Mouse (Mus musculus) left cerebral cortex, adult 9 months (tissue): ENCODE results near the gene Ric8a.

Experiments
- DNase-seq, 2 experiments: peaks; one replicate each; pipeline ENCODE4 v3.0.0; 2022; ENCODE audit warnings: low spot score in 2 of 2

Ric8a gene

DNA sequence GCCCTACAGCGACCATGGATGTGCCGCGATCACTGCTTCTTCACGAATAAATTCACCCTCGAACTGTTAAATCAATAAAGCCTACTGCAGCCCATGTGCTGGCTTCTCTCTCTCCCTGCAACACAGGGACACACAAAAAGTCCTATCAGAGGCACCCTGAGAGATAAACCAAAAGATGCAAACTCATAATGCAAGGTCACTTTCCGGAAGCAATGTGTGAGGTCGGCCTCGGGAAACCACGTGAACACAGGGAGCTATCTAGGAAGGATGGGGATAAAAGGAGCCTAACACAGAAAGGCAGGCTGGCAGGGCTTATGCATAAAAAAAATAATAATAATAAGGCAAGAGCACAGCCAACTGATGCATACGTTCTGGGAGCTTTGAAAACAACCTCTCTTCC, 10.1 kb upstream of the Ric8a start:
- DNase-seq: no peak

DNA sequence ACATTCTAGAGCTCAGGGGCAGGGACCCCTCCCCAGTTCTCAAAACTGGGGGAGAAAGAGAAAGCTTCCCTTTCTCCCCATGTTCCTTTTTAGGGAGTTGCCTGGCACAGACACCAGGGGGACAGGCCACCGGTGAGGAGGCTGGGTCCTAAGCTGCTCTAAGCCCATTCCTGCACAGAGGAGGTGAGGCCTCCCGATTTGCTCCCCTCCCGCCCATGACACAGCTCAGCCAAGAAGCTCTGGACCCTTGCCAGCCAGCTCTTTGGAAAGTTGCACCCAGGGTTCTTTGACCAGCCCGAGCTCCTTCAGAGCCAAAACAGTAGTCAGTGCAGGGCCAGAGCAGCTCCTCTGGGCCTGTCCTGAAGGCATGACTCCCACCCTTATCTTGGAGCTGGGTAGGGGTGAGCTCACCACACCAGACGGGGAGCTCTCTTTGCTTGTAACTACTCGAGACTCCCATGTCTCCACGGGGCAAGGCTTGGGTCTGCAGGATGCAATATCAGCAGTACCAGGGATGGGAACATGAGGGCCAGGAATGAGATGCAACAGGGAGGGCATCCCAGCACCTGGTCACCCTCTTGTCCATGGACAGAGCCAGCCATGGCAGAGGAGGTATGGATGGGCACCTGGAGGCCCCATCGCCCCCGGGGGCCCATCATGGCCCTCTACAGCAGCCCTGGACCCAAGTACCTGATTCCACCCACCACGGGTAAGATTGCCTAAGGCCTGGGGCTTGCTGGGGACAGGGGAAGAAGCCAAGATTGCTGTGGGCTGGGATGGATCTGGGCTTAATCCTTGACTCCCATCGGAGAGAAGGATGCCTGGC, 8.8 kb upstream of the Ric8a start, which contains the start of gene Odf3:
TSS of gene Odf3 (plus strand) at position 51 of the 826 bp plus-strand sequence.
- DNase-seq: no peak

DNA sequence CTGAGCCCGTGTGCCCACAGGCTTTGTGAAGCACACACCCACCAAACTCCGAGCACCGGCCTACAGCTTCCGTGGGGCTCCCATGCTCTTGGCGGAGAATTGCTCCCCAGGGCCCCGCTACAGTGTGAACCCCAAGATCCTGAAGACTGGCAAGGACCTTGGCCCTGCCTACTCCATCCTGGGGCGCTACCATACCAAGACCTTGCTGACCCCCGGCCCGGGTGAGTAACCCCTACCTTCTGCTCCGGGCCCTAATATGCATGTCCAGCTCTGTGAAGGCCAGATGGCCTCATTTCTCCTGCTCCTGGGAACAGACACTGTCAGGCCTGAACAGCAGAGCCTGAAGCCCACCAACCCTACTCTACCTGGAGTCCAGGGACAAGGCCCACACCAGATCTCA, 8.2 kb upstream of the Ric8a start:
- no peak for DNase-seq

DNA sequence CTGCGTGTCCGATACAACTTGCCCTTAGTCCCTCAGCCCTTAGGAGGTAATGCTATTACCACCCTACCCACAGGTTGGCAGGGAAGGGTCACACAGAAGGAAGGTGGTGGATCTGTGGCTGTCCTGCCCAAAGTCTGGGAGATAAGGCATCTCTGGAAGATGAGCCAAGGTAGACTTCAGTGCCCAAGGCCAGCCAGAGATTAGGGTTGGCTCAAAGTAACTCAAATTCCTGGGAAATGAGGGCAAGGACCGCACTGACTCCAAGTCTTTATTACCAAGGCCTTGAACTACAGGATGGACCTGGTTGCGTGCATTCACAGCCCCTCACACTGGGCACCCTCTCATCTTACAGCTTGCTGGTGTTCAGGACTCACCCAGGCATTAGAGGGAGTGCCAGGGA, 4.8 kb upstream of the Ric8a start:
- no peak for DNase-seq

DNA sequence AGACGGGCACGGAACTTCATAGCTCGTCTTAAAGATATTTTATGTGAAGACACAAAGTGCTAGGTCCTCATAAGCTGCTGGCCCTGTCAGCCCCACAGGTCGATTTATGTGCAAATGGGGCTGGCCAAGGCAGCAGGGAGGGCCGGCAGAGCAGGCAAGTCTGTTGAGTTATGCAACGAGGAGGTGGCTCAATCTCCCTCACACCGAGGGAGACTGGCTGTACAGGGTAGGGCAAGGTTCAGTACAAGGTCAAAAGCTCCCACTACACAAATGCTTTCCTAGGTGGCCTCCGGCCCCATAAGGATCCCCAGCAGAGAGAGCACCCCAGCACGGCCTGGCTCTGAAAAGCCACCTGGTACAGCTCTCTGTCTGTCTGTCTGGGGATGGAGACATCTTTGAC, 3.4 kb upstream of the Ric8a start:
- DNase-seq: no peak

DNA sequence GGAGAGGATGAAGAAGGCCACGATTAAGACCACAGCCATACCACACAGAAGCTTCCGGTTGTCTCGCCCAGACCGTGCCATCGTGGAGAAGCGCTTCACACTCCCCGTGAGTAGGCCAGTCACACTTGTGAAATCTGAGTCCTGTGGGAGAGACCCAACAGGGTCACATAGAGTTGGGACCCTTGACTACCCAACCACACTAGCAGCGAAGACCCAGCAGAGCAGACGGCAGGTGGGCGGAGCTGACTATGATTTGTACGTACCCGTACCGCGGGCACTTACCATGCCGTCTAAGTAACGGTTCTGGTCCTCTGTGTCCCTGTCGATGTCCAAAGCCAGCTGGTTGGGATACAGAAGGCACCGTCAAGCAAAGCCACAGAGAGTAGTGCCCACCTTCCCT, 2.3 kb upstream of the Ric8a start:
- no peak for DNase-seq

DNA sequence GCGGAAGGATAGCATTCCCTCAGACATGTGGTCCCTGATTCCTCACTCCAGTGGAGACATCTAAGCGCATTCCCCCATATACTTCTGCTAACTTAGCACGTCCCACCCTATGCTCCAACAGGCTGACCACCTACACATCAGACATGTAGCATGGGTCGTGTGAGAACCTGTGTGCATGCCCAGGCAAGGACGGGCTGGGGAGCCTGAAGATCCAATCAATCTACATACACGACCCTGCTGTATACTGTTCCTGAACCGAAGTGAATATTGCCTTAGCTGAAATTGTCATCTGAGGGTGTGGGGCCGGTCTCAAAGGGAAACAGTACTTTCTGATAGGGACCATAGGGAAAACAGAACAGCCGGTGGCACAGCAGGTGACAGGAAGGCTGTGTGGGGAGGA, 1.6 kb upstream of the Ric8a start:
- DNase-seq: no peak

DNA sequence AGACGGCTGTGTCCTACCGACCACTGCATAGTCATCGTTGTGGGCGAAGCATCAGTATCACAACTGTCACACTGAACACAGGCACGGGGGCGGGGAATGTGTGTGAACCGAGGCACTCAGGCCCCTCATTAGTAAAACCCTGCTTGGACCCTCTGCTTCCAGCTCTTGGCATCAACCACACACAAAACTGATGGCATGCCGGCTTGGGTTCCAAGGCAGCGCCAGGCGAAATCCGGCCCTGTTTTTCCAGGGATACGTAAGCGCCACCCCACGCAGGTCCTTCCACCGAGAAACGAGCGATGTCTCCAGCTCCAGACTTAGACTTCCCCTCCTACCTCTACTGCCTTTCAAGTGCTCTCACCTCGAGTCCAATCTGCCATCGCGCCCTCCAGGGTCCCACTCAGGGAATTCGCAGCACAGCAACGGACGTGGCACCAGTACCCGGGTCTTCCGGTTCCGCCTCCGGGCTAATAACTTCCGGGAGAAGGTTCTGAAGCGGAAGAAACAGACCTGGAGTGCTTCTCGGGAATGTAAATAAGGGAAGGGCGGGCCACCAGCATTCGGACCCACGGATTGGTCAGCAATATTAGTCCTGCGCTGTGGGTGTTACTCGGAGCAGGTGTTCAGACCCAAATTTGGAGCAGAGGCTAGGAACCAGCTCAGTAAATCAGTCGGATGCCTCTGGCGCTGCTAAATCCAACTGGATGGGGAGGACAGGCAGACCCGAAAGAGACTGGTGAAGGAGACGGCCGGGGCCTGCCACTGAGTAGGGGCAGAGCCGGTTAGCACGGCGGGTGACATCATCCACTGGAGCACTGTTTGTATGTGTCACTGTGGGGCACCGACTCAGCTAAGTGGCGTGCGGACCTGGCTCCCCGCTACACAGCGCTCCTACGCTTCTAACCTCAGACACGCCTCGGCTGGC, 635 bp upstream of the Ric8a start, which contains the start of gene Gm45785:
TSS of gene Gm45785 (minus strand) at position 472 of the 925 bp plus-strand sequence.
- peak; percentile 83 to 91 for DNase-seq

DNA sequence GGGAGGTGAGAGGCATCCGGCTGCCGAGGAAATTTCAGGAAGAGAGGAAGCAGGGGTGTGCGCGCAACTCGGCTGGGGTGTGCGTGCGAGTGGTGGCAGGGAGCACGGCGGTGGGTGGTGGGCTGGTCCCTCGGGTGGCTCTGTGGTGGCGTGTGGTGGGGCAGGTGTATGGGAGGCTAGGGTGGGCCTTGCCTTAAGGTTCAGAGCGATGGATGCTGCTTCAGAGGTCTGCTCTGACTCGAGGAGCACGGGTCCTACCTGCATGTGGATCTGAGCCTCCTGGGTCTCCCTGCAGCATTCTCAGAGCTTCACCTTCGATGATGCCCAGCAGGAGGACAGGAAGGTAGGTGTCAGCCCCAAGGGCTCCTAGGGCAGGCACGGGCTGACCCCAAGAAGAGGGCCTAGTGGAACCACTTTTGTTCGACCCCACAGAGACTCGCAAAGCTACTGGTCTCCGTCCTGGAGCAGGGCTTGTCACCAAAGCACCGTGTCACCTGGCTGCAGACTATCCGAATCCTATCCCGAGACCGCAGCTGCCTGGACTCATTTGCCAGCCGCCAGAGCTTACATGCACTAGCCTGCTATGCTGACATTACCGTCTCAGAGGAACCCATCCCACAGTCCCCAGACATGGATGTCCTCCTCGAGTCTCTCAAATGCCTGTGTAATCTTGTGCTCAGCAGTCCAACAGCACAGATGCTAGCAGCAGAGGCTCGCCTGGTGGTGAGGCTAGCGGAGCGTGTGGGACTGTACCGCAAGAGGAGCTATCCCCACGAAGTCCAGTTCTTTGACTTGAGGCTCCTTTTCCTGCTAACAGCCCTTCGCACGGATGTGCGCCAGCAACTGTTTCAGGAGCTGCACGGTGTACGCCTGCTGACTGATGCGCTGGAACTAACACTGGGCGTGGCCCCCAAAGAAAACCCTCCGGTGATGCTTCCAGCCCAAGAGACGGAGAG, 1.1 kb downstream of the Ric8a start, which contains the start of gene Bet1l:
TSS of gene Bet1l (minus strand) at position 28 of the 956 bp plus-strand sequence.
- peak in 1 of 2 experiments; percentile 40 for DNase-seq

DNA sequence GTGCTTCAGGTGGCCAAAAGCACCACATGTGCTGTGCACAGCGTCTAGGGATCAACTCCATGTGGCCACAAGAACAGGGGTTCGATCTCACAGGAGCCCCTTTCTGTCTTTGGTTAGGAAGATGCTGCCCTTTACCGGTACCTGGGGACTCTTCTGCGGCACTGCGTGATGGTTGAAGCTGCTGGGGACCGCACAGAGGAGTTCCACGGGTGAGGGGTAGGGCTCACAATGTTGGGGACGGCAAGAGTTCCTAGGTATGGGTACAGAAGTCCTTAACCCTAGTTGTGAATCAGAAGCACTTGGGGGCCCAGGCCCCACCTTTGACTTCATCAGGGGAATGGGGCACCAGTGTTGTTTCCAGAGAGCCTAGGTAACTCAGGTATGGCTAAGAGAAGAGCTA, 2.0 kb downstream of the Ric8a start:
- DNase-seq: no peak

DNA sequence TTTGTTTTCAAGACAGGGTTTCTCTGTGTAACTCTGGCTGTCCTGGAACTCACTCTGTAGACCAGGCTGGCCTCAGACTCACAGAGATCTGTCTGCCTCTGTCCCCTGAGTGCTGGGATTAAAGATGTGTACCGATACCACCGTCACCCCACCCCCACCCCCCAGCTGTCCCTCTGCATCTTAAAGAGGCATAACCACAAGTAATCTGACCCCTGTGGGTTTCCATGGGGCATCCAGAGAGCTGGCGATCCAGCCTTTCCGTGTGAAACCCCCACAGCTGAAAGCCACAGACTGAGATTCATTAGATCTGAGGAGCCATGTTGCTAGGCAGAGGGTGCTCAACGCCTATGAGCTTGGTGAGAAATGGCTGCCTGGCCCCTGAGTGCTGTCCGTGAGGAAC, 3.2 kb downstream of the Ric8a start:
- DNase-seq: no peak

DNA sequence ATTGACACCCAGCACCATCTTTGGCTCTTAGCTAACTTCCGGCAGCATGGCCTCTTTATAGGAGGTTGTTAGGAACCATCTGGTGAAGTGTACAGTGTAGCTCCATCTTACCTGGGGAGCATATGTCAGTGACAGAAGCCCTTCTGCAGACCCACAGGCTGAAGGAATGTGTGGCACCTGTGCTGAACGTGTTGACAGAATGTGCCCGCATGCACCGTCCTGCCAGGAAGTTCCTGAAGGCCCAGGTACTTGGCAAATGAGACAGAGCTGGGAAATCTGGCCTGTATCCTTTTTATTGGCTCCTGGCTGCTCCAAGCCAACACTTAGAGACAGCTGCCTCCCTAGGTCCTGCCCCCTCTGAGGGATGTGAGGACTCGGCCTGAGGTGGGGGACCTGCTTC, 4.0 kb downstream of the Ric8a start:
- DNase-seq: no peak

DNA sequence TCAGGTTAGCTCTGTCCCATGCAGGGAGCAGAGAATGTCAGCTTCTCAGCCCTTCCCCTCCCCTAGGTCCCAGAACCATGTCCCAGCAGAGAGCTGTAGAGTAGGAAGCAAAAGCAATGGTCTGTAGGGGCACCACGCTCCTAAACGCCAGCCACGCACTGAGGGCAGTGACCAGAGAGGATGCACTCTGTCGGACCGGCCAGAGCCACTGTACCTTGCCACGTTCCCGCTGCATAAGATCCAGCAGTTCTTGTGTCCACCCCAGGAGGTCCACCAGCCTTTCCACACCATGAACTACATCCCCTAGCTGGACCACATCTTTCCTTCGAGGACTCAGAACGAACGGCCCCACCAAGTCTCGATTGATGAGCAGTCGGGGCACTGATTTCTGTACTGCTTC, 8.0 kb downstream of the Ric8a start:
- DNase-seq: no peak

DNA sequence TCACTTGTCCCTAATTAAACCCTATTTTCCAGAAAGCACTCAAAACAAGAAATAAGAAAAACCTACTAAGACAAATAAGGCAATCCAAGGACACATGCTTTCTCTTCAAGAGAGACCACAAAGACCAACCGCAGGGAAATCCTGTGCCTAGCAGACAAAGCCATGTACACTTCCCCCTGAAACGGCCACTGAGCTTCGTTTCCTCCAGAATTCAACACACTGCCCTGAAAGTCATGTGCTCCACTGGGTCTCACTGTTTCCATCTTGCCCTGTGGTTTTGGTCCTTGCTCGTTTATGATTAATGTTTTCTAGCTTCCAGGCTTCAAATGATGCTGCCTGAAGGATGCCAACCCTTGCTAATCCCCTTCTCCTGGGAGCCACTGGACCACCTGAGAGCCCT, 17.5 kb downstream of the Ric8a start:
- no peak for DNase-seq

DNA sequence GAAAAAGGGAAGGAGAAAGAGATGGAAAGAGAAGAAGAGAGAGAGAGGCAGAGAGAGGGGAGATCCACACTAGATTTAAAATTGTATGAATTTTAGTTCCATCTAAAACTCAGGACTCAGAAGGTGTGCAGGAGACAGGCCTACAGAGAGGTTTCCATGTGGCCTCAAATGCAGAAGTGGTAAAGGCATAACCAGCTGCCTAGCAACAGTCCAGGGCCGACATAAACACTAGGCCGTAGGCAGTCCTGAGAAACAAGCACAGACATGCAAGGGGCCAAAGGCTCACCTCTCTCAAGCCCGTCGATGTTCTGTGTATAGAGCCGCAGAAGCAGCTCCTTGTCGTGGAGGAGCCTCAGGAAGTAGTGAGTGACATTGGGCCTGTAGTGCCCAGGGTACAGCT, 20.6 kb downstream of the Ric8a start:
- no peak for DNase-seq

DNA sequence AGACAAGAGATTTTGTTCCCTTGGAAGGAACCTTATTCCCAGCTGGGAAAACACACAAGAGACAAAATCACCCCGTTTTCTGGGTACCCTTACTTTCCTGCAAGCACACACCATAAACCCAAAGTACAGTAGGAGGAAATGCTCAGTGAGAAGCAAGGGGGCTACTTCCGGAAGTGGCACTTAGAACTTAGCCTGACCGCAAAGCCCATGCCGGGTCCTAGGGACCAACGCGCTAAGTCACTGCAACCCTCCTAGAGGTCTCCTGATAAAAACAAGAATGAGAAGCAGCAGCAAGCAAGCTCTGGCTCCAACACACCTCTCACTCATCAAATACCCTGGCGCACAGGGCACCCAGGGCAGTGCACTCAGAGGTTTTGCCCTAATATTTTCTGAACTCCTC, 22.6 kb downstream of the Ric8a start:
- DNase-seq: no peak

DNA sequence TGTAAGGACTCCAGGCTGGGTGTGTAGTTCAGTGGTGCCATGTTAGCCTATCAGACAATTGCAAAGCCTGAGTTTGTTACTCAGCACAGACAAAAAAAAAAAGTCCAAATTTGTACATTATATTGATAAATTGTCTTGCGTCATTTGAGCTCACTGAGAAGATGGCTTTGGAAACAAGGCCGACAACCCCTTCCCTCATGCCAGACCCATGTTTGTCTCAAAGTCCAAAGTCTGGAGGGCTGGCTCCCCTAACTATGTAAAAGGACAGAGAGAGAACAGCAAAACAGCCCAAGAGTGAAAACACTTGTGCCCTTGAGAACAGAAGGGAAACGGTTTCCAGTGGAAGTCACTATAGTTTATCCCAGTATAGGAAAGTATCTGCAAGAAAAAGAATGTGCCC, 23.7 kb downstream of the Ric8a start:
- no peak for DNase-seq

DNA sequence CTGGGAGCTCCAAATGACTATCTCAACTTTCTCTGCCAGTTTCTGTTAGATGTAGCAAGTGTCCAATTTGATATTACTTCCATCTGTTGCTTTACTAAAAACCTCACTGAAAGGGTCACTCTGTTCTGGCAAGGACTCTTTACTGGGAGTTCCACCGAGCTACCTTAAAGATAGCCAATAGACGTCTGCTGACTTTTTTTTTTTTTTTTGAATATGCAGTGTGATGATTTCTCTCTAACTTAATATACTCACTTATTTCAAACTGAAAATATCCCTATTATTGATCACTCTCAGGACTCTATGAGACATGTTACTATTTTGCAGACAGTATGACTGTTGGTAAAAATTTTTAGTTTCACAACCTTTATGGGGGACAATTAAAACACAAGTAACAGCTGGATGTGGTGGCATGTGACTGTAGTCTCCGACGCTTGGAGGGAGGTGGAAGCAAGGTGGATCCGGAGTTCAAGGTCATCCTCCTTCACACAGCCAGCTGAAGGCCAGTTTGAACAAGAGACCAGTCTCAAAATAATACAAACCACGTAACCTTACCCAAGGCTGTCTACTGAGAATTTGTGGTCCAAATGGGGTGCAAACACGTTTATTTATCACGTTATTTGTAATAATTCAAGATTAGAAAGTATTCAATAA, 24.2 kb downstream of the Ric8a start:
- no peak for DNase-seq

DNA sequence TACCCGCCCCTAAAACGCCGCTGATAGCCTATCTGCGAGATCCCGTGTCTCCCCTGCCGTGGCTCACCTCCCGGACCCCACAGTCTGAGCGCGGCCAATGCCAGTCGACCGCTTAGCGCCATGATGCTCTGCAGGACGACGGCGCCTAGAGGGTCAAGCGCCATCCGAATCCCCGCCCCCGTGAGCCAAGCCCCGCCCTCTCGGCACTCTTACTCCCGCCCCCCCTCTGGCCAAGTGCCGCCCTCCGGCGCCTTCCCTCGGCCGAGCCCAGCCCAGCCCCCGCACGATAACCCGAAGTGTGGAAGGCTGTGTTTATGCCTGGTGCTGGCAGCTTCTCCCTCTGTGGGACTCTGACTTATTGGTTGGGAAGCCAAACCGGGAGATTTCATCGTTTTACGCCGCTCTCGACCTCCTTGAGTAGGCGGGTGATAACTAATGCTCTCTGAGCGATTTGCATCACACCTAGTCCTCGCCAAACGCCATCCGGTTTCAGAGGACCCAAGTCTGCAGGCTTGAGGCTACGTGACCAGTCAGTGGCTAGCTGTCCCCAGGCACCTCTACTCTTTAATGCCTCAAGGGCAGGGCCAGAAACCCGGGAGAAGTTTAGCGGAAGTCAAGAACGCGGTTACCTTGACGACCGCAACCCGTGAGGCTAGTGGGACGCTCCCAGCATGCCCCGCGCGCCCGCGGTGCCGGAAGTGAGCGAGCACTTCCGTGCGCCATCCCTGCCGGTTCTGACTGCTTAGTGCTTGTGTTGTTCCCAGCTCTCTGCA, 25.1 kb downstream of the Ric8a start, which contains the start of the genes Psmd13 and Sirt3:
TSS of gene Psmd13 (plus strand) at position 273 of the 773 bp plus-strand sequence.
TSS of gene Sirt3 (minus strand) at position 614 of the 773 bp plus-strand sequence.
- peak; percentile 80 to 94 for DNase-seq

DNA sequence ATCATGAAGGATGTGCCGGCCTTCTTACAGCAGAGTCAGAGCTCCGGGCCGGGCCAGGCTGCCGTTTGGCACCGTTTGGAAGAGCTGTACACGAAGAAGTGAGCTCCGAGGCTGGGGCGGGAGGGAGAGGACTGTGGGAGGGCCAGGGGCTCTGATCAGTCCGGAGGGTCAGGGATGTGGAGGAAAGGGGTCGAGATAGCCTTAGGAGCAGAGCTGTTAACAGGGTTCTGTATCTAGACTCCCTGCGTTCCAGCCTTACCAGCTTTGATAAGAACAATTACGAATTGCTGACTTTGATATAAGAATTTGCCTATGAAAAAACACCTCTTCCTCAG, 25.7 kb downstream of the Ric8a start:
- DNase-seq: no peak
